Mouse (Mus musculus): ENCODE data around the gene Usp1.
"Not testable (repeated sequence)": the region's sequence is repeated elsewhere in the genome, so short reads cannot be mapped to it uniquely, and the experiment has no call there.

Usp1 gene

DNA sequence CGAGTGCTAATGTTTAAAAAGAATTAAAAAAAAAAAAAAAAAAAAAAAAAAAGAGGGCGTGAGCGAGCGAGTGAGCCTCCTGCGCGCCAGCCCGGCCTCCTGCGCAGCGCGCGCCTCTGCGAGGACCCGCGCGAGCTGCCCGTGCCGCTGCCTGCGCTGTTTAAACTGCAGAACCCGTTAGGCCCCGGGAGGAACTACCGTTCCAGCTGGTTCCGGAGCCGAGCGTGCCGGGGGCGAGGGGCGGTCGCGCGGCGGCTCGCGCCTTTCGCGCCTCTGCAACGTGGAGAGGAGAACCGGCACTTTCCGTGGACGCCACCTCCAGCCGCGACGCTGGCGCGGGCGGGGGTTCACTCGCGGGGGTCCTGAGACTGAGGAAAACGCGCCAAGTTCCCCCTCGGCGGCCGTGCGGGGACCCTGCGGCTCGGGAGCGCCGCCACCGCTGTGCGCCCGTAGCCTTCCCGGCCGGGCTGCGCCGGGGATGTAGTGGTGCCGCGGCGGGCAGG lies at the start of gene Usp1:
Usp1 (plus strand) TSS at position 243 of the 503 bp plus-strand sequence.
- no peak for DNase-seq

DNA sequence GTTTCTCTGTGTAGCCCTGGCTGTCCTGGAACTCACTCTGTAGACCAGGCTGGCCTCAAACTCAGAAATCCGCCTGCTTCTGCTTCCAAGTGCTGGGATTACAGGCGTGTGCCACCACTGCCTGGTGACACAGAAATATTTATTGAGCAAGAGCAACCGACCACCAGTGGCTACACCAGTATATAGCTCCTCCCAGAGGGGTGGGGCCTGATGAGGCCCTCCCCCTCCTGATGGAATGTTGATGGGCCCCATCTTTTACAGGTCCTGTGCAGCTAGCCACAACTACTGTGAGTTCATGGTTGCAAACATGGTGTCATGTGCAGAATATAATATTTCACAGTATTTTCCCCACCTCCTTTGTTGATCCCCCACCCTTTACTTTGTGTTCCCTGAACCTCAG lies 40.9 kb upstream of the Usp1 start:
- no peak for DNase-seq

DNA sequence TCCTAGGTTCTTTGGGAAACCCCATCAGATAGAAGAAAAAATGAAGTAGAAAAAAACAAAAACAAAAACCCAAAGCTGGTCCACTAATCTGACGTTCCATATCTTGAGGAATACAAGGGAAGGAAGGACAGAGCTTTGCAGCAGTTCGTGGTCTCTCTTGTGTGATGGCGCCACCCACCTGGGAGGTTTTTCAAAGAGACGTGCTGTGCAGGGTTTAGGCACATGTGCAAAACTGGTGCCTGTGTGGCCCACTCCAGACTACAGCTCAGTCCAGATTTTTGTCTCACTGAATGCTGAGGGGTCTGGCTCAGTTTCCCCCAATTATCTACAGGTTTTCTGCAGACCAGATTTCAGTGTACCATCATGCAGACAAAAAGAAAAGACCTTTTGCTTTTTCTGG lies 37.2 kb upstream of the Usp1 start:
- no peak for DNase-seq

DNA sequence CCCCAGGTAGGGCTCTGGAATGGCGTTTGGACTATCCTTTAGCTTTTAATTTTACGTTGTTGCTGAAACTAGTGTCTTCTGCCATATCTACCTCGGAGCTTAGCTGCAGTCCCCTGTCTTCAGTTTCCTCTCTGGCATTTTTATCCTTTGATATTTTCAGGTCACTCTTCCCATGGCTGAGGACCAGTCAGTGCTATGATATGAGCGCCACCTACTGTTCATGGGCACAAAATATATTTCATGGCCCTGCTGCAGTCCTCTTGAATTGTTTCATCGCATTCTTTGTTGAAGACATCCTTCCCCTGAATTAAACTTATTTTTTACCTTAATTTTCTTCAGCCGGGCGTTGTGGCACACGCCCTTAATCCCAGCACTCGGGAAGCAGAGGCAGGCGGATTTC lies 36.5 kb upstream of the Usp1 start:
- DNase-seq: peak; percentile 54 to 70

DNA sequence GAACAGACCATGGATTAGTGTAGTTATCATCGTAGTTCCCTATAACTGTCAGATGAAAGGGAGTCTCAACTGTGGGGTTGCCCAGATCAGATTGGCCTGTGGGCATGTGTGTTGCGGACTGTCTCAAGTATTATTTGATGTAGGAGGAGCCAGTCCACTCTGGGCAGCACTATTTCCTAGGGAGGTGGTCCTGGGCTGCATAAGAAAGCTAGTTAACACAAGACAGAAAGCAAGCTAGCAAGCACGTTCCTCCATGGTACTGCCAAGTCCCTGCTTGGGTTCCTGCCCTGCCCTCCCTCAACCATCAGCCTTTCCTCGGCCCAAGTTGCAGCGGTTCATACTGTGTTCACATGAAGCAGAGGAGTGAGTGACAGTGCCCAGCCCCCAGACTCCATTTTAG lies 13.4 kb upstream of the Usp1 start:
- DNase-seq: no peak

DNA sequence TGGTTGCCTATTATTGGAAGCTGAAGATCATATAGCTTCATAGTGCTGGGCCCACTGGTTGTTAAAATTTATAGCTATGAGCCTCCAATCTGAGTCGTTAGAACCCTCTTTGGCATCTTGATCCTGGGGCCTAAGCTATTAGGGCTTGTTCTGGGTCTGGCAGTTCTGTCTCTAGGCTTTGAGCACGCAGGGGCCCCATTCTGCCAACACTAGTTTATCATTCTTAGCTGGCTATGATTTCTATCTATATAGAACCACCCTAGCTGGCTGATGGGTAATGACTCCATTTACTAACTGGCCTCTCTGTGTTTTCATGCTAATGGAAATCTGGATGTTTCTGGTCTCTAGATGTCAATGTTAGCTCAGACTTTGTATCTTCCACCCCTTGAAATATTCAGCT lies 5.9 kb upstream of the Usp1 start:
- DNase-seq: no peak

DNA sequence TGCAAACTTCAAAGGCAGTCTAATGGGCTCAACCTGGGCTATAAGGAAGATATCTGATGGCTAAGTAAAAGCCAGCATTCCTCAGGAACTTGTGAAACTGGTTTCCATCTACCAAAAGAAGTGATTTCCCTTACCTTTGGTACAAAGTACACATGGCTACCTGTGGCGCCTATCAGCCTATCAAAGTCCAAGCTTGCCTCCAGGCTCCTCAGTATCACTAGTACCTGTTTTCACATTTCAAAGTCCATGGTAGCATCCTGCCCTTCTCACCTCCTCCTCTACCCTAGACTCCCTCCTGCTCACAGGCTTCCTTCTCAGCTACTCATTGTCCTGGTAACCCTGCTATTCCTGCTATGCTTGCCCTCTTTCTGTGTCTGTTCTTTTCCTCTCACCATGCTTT lies 5.4 kb upstream of the Usp1 start:
- no peak for DNase-seq

DNA sequence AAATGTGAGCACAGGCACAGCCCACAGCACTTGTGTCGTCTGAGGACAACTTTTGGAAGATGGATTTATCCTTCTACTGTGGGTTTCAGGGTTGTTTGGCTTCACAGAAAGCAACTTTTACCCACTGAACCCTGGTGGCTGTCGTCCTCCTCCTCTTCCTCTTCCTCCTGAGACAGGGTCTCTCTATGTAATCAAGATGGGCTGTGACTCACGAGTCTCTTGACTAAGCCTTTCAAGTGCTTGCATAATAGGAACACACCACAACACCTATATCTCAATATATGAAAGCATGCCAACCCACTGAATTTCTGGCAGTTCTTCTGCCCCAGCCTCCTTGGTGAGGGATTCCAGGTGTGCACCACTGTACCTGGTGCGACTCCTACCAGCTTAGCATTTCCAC lies 2.7 kb upstream of the Usp1 start:
- no peak for DNase-seq

DNA sequence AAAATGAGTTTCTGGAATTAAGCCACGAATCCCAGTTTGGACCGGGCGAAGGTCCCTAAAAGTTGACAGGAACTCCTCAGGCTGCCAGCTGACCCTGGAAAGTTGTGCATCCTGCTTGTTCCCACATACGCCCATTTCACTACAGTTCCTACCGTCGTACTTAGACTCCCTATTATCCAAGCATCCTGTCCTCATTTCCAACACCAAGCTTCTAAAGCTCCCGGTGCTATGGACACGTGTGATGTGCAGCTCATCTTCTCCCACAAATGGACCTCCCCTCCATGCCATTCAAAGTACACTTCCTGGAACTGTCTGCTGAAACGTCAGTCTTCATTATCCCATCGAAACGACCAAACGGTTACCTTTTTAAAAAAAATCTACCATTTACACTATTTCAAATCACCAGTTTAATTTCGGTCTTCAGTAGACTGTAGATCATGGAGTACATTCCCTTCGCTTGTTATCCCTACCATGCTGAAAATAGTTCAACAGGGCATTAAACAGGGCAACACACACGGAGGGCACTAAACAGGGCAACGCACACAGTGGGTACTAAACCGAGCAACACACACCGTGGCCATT lies 1.5 kb upstream of the Usp1 start:
- peak; percentile 22 to 35 for DNase-seq

DNA sequence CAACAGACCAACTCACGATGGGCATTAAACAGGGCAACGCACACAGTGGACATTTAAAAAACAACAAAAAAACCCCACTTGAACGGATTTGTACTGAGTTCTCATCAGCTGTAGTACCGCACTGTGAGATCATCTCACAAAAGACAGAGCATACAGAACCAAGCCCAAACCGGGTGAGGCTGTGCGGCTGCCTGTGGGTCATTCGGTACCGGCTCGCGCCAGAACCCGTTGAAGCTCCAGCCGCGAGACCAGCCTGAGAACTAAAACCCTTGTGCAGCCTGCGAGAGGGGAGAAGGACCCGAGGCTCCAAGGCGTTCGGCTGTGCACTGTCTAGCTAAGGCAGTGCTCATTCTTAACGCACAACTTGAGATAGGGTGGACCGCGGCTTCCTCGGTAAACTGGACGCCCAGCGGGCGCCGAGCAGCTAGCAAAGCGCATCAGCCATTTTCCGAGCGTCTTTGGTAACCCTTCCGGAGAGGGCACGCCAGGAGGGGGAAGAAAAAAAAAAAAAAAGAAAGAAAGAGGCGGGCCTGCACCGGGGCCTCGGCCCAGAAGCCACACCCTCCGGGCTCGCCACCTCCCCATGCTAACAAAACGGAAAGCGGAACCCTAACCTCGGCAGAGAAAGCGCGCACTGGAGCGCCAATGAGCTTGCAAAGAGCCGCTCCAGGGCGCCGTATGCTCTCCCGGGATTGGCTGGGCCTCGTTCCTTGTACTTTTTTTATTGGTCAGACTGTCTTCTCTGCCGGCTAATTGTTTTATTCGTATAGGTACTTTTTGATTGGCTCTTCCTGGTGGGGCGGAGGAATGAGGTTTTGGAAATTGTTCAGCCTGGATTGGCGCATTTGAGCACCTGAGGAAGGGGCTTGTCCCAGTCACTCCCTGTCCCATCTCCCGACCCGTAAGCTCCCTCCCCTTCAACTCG lies 705 bp upstream of the Usp1 start:
- DNase-seq: peak; percentile 96 to 99

DNA sequence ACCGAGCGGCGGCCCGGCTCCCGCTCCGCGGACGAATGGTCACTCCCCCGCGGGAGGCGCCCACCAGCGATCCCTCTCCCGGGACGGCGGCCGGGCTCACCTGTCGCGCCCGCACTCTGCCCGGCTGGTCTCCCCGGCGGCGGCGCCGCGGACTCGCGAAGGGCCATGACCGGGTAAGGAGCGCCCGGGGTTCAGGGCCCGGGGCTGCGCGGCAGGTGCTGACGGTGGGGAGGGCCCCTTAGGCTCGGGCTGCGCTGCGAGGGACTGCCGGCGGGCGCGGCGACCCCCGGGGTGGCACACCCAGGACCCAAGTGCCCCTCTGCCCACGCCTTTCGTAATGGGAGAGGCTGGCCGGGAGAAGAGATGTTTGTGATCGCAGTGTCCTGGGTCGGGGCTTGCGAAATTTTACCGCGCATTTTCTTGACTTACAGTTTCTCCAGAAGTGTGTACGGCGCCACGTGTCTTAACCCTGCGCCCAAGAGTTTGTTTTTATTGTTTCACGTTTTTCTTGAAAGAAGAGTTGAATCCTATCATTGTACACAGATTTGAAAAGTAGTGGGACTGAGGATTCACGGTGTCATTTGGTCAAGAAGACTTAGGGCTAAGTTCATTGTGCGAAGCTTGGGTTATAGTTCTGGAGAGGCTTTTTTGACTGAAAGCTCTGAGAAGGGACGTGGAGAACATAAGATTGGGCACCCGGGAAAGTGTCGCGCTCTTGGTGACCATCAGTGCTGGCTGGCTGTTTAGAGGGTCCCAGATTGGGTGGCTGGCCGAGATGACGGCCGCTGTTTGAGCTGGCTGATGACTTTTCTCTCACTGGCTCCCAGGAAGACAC lies 678 bp downstream of the Usp1 start:
- peak; percentile 11 to 24 for DNase-seq

DNA sequence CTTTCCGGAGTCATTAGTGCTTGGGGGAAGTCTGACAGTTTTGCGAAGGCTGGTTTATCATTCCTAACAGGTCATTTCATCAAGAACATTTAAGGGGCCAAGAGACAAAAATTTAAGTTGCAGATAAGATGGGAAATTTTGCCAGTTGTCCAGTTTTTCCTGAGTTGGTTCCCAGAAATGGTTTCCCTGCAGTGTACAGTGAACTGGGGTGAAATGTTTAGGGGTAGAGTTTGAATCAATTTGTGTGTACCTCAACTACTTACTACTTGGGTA lies 1.2 kb downstream of the Usp1 start:
- DNase-seq: no peak

DNA sequence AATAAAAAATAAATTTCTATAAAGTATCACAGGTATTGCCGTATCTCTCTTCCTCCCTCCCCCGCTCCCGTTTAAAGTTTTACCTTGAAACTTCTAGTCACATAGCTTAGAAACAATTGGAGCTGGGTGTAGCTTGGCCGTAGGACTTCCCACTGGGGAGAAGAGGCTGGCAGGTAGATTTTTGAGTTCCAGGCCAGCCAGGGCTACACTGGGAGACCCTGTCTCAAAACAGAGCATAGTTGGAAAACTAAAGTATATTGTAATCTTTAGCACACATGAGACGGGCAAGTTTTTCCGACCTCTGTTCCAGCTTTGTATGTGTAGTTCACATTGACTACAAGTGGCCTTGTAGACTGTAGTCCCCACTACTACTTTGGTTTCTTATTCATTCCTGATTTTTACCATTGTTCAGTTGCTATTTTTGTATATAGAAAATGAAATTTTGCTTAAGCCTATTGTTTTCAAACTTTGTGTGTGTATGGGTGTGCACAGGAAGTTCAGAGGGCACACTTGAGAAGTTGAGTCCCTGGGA lies 1.7 kb downstream of the Usp1 start:
- DNase-seq: no peak

DNA sequence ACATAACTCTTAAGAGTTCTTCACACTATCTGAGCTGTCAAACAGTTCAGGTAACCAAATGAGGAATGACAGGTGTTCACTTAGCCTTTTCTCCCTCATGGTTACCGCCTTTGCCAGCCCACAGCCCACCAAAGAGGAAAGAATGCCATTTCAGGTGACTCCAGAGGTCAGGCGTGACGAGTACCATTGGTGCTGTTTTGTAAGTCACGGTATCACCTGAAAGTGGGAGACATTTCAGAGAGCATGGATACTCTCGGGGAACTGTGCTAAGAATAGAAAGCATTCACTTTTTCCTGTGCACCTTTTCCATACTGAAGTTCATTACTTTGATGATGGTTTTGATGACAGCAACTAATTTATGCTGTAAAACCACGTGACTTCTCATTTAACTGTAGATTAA lies 12.4 kb downstream of the Usp1 start:
- DNase-seq: no peak

DNA sequence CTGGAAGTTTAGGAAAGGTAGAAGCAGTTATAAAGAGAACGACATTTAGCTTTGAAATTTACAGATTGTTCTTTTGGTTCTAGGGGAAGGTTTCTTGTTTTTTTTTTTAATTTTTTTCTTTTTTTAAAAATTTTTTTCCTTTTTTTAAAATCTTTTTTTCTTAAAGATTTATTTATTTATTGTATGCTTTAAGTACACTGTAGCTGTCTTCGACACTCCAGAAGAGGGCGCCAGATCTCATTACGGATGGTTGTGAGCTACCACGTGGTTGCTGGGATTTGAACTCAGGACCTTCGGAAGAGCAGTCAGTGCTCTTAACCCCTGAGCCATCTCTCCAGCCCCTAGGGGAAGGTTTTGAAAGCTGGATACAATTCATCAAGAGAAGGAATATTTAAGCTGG lies 14.6 kb downstream of the Usp1 start:
- DNase-seq: peak in 1 of 2 experiments; percentile 19

DNA sequence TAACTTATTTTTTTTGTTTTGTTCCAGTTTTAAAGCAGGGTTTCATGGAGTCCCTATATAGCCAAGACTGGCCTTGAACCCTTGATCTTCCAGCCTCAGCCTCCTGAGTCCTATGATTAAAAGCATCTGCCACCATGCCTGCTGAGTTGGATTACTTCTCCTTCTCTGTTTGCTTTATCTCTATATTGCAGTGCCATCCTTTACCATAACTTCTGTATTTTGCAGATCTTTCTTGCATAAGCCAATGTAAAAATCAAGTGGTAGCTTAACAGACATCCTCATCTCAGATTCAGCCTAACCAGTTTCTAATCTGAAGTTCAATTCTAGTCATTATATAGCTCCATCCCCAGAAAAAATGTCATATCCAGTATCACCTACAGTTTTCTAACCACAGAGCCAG lies 27.0 kb downstream of the Usp1 start:
- no peak for DNase-seq

DNA sequence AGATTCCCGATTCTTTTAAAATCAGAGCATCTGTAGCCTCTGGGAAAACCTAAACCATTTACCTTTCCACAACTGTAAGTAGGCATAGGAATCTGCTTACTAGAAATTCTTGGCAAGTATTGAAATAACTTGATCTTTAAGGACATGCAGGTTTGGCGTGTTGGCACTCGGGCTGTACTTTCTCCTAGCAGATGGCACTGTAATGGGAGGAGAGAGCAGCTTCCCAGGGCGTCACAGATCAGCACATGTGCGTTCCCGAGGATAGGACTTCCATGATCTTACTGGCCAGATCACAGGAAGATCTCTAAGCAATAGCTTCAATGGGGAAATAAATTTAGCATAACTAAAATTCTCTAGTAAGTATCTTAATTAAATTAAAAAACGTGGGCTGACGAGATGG lies 32.4 kb downstream of the Usp1 start:
- DNase-seq: no peak

DNA sequence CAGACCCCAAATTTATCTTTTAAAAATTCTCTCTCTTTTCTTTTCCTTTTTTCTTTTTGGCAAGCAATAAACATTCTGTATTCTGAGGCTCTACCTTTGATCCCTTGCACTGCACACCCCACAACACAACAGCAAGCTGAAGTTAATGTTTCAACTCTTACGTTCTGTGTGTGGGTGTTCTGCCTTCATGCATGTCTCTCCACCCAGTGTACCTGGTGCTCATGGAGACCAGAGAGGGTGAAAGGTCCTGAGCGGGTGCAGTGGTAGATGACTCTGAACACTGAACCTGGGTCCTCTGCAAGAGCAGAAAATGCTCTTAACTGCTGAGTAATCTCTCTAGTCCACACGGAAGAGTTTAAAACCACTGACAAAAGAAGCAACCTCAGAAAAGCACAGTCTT lies 36.6 kb downstream of the Usp1 start:
- peak; percentile 58 to 85 for DNase-seq

DNA sequence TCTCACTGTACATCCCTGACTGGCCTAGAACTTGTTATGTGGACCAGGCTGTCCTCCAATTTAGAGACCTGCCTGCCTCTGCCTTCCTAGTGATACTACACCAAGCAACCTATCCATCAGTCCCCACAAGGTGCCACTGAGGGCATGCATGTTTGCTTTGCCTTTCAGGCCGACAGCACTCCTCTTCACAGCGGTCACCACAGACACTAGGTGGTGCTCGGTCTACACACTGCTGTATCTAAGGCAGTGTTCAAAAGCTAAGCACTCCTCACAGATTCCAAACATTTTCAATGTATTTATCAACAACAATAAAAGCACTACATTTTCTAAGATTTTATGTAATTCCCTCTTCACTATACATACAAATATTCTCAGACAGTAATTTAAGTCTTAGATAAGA lies 46.3 kb downstream of the Usp1 start:
- DNase-seq: peak in 1 of 2 experiments; percentile 16

DNA sequence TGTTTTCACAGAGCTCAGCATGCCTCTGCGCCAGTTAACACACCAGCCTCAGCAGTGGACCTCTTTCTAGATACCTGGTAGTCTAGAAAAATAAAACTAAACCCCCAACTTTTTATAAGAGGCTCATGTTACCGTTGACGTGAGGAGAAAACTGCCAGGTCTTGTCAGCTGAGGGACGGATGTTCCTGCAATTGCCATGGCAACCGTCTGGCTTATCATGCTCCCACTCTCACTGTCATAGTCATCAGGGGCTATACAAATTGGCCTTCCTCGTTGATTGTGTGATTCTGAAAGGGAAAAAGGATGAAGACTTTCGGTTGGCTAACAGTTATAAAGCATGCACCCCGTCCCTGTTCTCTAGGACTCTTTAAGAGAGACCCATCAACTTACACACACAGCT lies 52.1 kb downstream of the Usp1 start:
- no peak for DNase-seq

DNA sequence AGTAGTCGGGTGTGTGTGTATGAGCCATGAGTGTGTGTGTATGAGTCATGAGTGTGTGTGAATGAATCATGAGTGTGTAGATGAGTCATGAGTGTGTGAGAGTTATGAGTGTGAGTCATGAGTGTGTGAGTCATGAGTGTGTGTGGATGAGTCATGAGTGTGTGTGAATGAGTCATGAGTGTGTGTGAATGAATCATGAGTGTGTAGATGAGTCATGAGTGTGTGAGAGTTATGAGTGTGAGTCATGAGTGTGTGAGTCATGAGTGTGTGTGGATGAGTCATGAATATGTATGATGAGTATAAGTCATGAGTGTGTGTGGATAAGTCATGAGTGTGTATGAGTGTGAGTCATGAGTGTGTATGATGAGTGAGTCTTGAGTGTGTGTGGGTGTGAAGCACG lies 54.7 kb downstream of the Usp1 start:
- DNase-seq: not testable (repeated sequence)

DNA sequence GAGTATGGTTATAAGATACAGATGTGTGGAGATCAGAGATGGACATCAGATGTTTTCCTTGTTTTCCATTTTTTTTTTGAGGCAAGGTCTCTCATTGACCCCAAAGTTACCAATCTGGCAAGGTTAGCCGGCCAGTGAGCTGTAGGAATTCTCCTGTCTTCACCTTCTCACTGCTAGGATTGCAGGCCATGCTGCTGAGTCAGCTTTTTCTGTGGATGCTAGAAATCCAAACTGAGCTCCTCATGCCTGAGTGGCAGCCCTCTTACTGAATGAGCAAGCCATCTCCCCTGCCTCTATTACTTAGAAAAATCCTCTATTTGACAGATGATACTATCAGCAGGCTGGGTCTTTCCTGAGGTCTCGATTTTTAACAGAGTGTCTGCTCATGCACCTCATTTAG lies 55.1 kb downstream of the Usp1 start:
- DNase-seq: no peak

DNA sequence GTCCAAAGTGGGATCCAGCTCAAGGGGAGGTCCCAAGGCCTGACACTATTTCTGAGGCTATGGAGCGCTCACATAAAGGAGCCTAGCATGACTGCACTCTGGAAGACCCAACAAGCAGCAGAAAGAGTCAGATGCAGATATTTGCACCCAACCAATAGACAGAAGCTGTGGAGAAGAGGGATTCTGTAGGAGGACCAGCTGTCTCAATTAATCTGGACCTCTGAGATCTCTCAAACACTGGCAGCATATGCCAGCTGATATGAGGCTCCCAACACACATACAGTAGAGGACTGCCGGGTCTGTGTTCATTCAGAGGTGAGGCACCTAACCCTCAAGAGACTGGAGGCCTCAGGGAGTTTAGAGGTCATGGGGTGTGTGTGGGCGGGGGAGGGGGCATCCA lies 56.4 kb downstream of the Usp1 start:
- not testable (repeated sequence) for DNase-seq
